ENCODE assay signal across 8 mouse cellular contexts in the genomic region with DNA sequence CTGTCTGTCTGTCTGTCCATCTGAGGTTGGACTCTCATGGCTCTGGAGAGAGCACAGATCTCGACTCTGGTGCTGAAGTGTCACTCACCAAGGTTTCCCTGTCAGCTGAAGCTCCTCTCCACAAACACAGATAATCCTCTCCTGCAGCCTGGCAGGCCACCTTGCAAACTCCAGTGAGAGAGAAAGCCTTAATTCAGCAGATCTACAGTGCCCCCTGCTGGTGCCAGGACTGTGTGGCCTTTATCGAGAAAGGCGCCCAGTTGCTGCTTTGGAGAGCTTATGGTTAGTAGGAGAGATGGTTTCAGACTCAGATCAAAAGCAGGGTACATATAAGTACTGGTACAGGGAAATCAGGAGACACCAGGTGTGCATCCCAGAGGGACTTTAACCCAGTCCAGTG. TPM values are rescaled to one million over a fixed set of nuclear protein-coding genes. Genes with fewer than 3 reads are reported as not detected.
DNase-seq lines count a peak whose midpoint lies in the region; ATAC-seq and TF ChIP-seq lines count a peak whose summit lies in the region.

No protein-coding gene starts in this region.

- no peak overlapping the region for H3K27ac ChIP-seq in forebrain, embryonic 10.5 days
- H3K27ac ChIP-seq in forebrain, embryonic 12.5 days: no peak overlapping the region
- no peak overlapping the region for H3K27ac ChIP-seq in cerebellum, adult 2 months (ENCODE audit: insufficient read depth, low read length)
- no peak overlapping the region for H3K27ac ChIP-seq in hindbrain, embryonic 13.5 days
- no peak overlapping the region for H3K27ac ChIP-seq in midbrain, embryonic 11.5 days (ENCODE audit: low read depth, low read length)
- no peak overlapping the region for H3K27ac ChIP-seq in small intestine, adult 2 months (ENCODE audit: insufficient read depth, low read depth, low read length)

- H3K27me3 ChIP-seq in forebrain, embryonic 10.5 days (ENCODE audit: poor library complexity, severe bottlenecking): no peaks in the 10 kb centered on the region; the same call in 1 of the 2 replicates
- no peaks in the 10 kb centered on the region for H3K27me3 ChIP-seq in forebrain, embryonic 12.5 days
- H3K27me3 ChIP-seq in cerebellum, adult 2 months (ENCODE audit: control insufficient read depth, insufficient read depth, low read length): no peaks in the 10 kb centered on the region
- H3K27me3 ChIP-seq in hindbrain, embryonic 13.5 days: no peaks in the 10 kb centered on the region
- H3K27me3 ChIP-seq in midbrain, embryonic 11.5 days (ENCODE audit: control insufficient read depth, insufficient read depth, low read length): no peaks in the 10 kb centered on the region
- H3K27me3 ChIP-seq in small intestine, adult 2 months (ENCODE audit: control insufficient read depth, insufficient read depth, low read length): no peaks in the 10 kb centered on the region

- TF ChIP-seq POLR2A in cerebellum, adult 2 months (IDR thresholded peaks at IDR 0.05; ENCODE audit: borderline replicate concordance, insufficient read depth, low read length): no peak
- no peak for TF ChIP-seq POLR2A in small intestine, adult 2 months (IDR thresholded peaks at IDR 0.05; ENCODE audit: low read depth, low read length)

- 2% methylated on average over 3 of the region's 3 CpGs for WGBS in forebrain, embryonic 10.5 days
- WGBS in forebrain, embryonic 12.5 days: 1% methylated on average over 3 of the region's 3 CpGs
- WGBS in cerebellum, adult 2 months: 7% methylated on average over 3 of the region's 3 CpGs
- WGBS in hindbrain, embryonic 13.5 days: 5% methylated on average over 3 of the region's 3 CpGs
- WGBS in midbrain, embryonic 11.5 days: under 1% methylated on average over 3 of the region's 3 CpGs
- under 1% methylated on average over 3 of the region's 3 CpGs for WGBS in small intestine, adult 2 months

- no peak overlapping the region for H3K4me2 ChIP-seq in forebrain, embryonic 12.5 days
- H3K4me2 ChIP-seq in hindbrain, embryonic 13.5 days: no peak overlapping the region
- no peak overlapping the region for H3K4me2 ChIP-seq in midbrain, embryonic 11.5 days

- no peak for ATAC-seq in forebrain, embryonic 12.5 days (ENCODE audit: low FRiP score)
- peak; percentile 94 for ATAC-seq in frontal cortex, adult (ENCODE audit: low TSS enrichment)
- peak; percentile 57 for ATAC-seq in hindbrain, embryonic 13.5 days (ENCODE audit: low FRiP score)
- ATAC-seq in midbrain, embryonic 11.5 days (ENCODE audit: low FRiP score): peak; percentile 46; the same call in 1 of the 2 replicates

- peak; percentile 80 for TF ChIP-seq CTCF in cerebellum, adult 2 months (IDR thresholded peaks at IDR 0.05; ENCODE audit: borderline replicate concordance, insufficient read depth, low read depth, low read length)
- peak; percentile 90; the same call in 1 of the 2 replicates for TF ChIP-seq CTCF in small intestine, adult 2 months (IDR thresholded peaks at IDR 0.05; ENCODE audit: extremely low read depth, insufficient read length, insufficient replicate concordance, low read depth, low read length)

- no peaks in the 10 kb centered on the region for H3K9me3 ChIP-seq in forebrain, embryonic 10.5 days
- H3K9me3 ChIP-seq in forebrain, embryonic 12.5 days: no peaks in the 10 kb centered on the region
- H3K9me3 ChIP-seq in hindbrain, embryonic 13.5 days: no peaks in the 10 kb centered on the region
- H3K9me3 ChIP-seq in midbrain, embryonic 11.5 days (ENCODE audit: control insufficient read depth, low read length): no peaks in the 10 kb centered on the region

- no peaks in the 10 kb centered on the region for H3K36me3 ChIP-seq in forebrain, embryonic 10.5 days (replicated peaks)
- no peaks in the 10 kb centered on the region for H3K36me3 ChIP-seq in forebrain, embryonic 12.5 days (replicated peaks)
- no peaks in the 10 kb centered on the region for H3K36me3 ChIP-seq in hindbrain, embryonic 13.5 days
- no peaks in the 10 kb centered on the region for H3K36me3 ChIP-seq in midbrain, embryonic 11.5 days (ENCODE audit: control insufficient read depth, insufficient read depth, low read length)
- no peaks in the 10 kb centered on the region for H3K36me3 ChIP-seq in small intestine, adult 2 months (ENCODE audit: control insufficient read depth, insufficient read depth, low read length)

- peak; percentile 81 for DNase-seq in forebrain, embryonic 10.5 days (ENCODE audit: extremely low spot score, low spot score)
- peak; percentile 58 to 67 for DNase-seq in cerebellum, adult 2 months
- peak; percentile 89 to 92 for DNase-seq in left cerebral cortex, adult 18-20 months (ENCODE audit: low spot score in 2 of 2)
- peak; percentile 96 for DNase-seq in midbrain, embryonic 11.5 days (ENCODE audit: low spot score, missing footprints)

- 0 out of 2 replicates have a peak, but pooled peaks cover 5% of the 10 kb centered on the region for H3K4me1 ChIP-seq in forebrain, embryonic 10.5 days
- no peaks in the 10 kb centered on the region for H3K4me1 ChIP-seq in forebrain, embryonic 12.5 days
- H3K4me1 ChIP-seq in cerebellum, adult 2 months (ENCODE audit: control insufficient read depth, insufficient read depth, low read length): no peaks in the 10 kb centered on the region
- peaks cover 5% of the 10 kb centered on the region for H3K4me1 ChIP-seq in hindbrain, embryonic 13.5 days (replicated peaks)
- H3K4me1 ChIP-seq in midbrain, embryonic 11.5 days (ENCODE audit: control insufficient read depth, insufficient read depth, low read length): no peaks in the 10 kb centered on the region
- H3K4me1 ChIP-seq in small intestine, adult 2 months (ENCODE audit: control insufficient read depth, insufficient read depth, insufficient read length, low read length): no peaks in the 10 kb centered on the region

- no peak overlapping the region for H3K9ac ChIP-seq in forebrain, embryonic 12.5 days
- no peak overlapping the region for H3K9ac ChIP-seq in hindbrain, embryonic 13.5 days
- H3K9ac ChIP-seq in midbrain, embryonic 11.5 days (ENCODE audit: low read length): no peak overlapping the region

- no peak overlapping the region for H3K4me3 ChIP-seq in forebrain, embryonic 10.5 days
- H3K4me3 ChIP-seq in forebrain, embryonic 12.5 days (replicated peaks): no peak overlapping the region
- H3K4me3 ChIP-seq in cerebellum, adult 2 months (replicated peaks; ENCODE audit: insufficient read depth, low read depth, low read length): no peak overlapping the region
- H3K4me3 ChIP-seq in hindbrain, embryonic 13.5 days: no peak overlapping the region
- no peak overlapping the region for H3K4me3 ChIP-seq in midbrain, embryonic 11.5 days (ENCODE audit: low read depth, low read length)
- H3K4me3 ChIP-seq in small intestine, adult 2 months (ENCODE audit: low read depth, low read length): no peak overlapping the region

RNA-seq across cellular contexts. Expression of gene Spcs2, which starts 13.1 kb away (rescaled TPM):
- 367 and 394 TPM in 2 replicates for polyA plus RNA-seq in forebrain, embryonic 10.5 days (2016; fragmentation: Nextera tagmentation; extraction: Ambion mirVana)
- polyA plus RNA-seq in forebrain, embryonic 12.5 days (2016; fragmentation: Nextera tagmentation; extraction: Ambion mirVana): 340 and 347 TPM in 2 replicates
- polyA plus RNA-seq in cerebellum, adult 2 months (2012; rRNA removed): 76.8 and 78.5 TPM in 2 replicates
- 331 and 344 TPM in 2 replicates for polyA plus RNA-seq in hindbrain, embryonic 13.5 days (2015; fragmentation: Nextera tagmentation; extraction: Ambion mirVana)
- 10 to 100 TPM; 86.3 to 96.7 TPM for total RNA-seq in left cerebral cortex, adult 18-20 months (2021)
- 385 and 386 TPM in 2 replicates for polyA plus RNA-seq in midbrain, embryonic 11.5 days (2014; fragmentation: Nextera tagmentation; extraction: Ambion mirVana)
- polyA plus RNA-seq in small intestine, adult 2 months (2012; rRNA removed): 6.3 and 12.0 TPM in 2 replicates

RNA-seq across cellular contexts. Expression of gene Xrra1, which starts 17.4 kb away (rescaled TPM):
- 0.48 and 0.52 TPM in 2 replicates for polyA plus RNA-seq in forebrain, embryonic 10.5 days (2016; fragmentation: Nextera tagmentation; extraction: Ambion mirVana)
- 0.37 and 0.67 TPM in 2 replicates for polyA plus RNA-seq in forebrain, embryonic 12.5 days (2016; fragmentation: Nextera tagmentation; extraction: Ambion mirVana)
- 0.34 and 0.59 TPM in 2 replicates for polyA plus RNA-seq in cerebellum, adult 2 months (2012; rRNA removed)
- 0.51 and 0.72 TPM in 2 replicates for polyA plus RNA-seq in hindbrain, embryonic 13.5 days (2015; fragmentation: Nextera tagmentation; extraction: Ambion mirVana)
- 1 to 10 TPM in 1 of 2 experiments, under 1 TPM in 1; 0.87 to 1.2 TPM for total RNA-seq in left cerebral cortex, adult 18-20 months (2021)
- polyA plus RNA-seq in midbrain, embryonic 11.5 days (2014; fragmentation: Nextera tagmentation; extraction: Ambion mirVana): 0.29 and 0.44 TPM in 2 replicates
- 0.05 TPM in 1 of 2 replicates, not detected in the other for polyA plus RNA-seq in small intestine, adult 2 months (2012; rRNA removed)

RNA-seq across cellular contexts. Expression of gene Neu3, which starts 48.1 kb away (rescaled TPM):
- polyA plus RNA-seq in forebrain, embryonic 10.5 days (2016; fragmentation: Nextera tagmentation; extraction: Ambion mirVana): 2.1 and 2.2 TPM in 2 replicates
- polyA plus RNA-seq in forebrain, embryonic 12.5 days (2016; fragmentation: Nextera tagmentation; extraction: Ambion mirVana): 1.5 and 1.8 TPM in 2 replicates
- 2.9 and 3.1 TPM in 2 replicates for polyA plus RNA-seq in cerebellum, adult 2 months (2012; rRNA removed)
- polyA plus RNA-seq in hindbrain, embryonic 13.5 days (2015; fragmentation: Nextera tagmentation; extraction: Ambion mirVana): 2.2 TPM in 2 replicates
- total RNA-seq in left cerebral cortex, adult 18-20 months (2021): 1 to 10 TPM; 2.3 to 3.0 TPM
- polyA plus RNA-seq in midbrain, embryonic 11.5 days (2014; fragmentation: Nextera tagmentation; extraction: Ambion mirVana): 1.5 and 1.6 TPM in 2 replicates
- polyA plus RNA-seq in small intestine, adult 2 months (2012; rRNA removed): 0.82 and 1.3 TPM in 2 replicates
